Mouse (Mus musculus) common myeloid progenitor, adult 5-6 weeks (primary cell): ENCODE measurements around the gene Slc30a10. TPM values are rescaled to one million over a fixed set of nuclear protein-coding genes. Genes with fewer than 3 reads are reported as not detected.

ENCODE experiments used
- ATAC-seq: replicated peaks from 2 replicates; pipeline ENCODE4 v1.8.0; 2016; ENCODE audit warnings: low read depth, mild to moderate bottlenecking, moderate TSS enrichment, inconsistent platforms; ENCODE audit not compliant: poor library complexity, severe bottlenecking
- total RNA-seq: library from RNA; stranded (forward); fragments of 200-1000, 187-1606 nt; gene quantifications from 2 replicates; pipeline ENCODE4 v1.2.3, GENCODE M21; 2017

The Slc30a10 gene
- 0.05 and 0.18 TPM in 2 replicates for total RNA-seq

- peak; percentile 88 for ATAC-seq
Measured at GRCm38 (mm10) chr1:185454575-185454954, at the start of gene Slc30a10. Gene Slc30a10, plus strand, starts transcription at chr1:185454848.

- no peak for ATAC-seq
Measured at GRCm38 (mm10) chr1:185405921-185406320, 48.7 kb upstream of the Slc30a10 start.

GRCm38 (mm10) chr1:185409831-185410230, 44.8 kb upstream of the Slc30a10 start:
- ATAC-seq, result no peak

- no peak for ATAC-seq
Measured at GRCm38 (mm10) chr1:185418011-185418410, 36.6 kb upstream of the Slc30a10 start.

- ATAC-seq, result no peak
Measured at GRCm38 (mm10) chr1:185419805-185420204, 34.8 kb upstream of the Slc30a10 start.

GRCm38 (mm10) chr1:185420776-185421175, 33.9 kb upstream of the Slc30a10 start:
- ATAC-seq, result no peak

GRCm38 (mm10) chr1:185426583-185426982, 28.1 kb upstream of the Slc30a10 start:
- no peak for ATAC-seq

GRCm38 (mm10) chr1:185430488-185430887, 24.2 kb upstream of the Slc30a10 start:
- no peak for ATAC-seq

GRCm38 (mm10) chr1:185431245-185431997, 23.2 kb upstream of the Slc30a10 start:
- no peak for ATAC-seq

- ATAC-seq, result no peak
Measured at GRCm38 (mm10) chr1:185431998-185432317, 22.7 kb upstream of the Slc30a10 start.

- ATAC-seq, result peak; percentile 28; the same call in 1 of the 2 replicates
Measured at GRCm38 (mm10) chr1:185433112-185433511, 21.5 kb upstream of the Slc30a10 start.

GRCm38 (mm10) chr1:185438841-185439580, 15.6 kb upstream of the Slc30a10 start:
- ATAC-seq, result no peak

GRCm38 (mm10) chr1:185441703-185442472, 12.8 kb upstream of the Slc30a10 start:
- no peak for ATAC-seq

GRCm38 (mm10) chr1:185448936-185449335, 5.7 kb upstream of the Slc30a10 start:
- ATAC-seq, result no peak

- no peak for ATAC-seq
Measured at GRCm38 (mm10) chr1:185449727-185450126, 4.9 kb upstream of the Slc30a10 start.

- no peak for ATAC-seq
Measured at GRCm38 (mm10) chr1:185451077-185451476, 3.6 kb upstream of the Slc30a10 start.

- ATAC-seq, result no peak
Measured at GRCm38 (mm10) chr1:185451495-185451894, 3.2 kb upstream of the Slc30a10 start.

GRCm38 (mm10) chr1:185452461-185452860, 2.2 kb upstream of the Slc30a10 start:
- ATAC-seq, result no peak

GRCm38 (mm10) chr1:185454144-185454543, 504 bp upstream of the Slc30a10 start:
- ATAC-seq, result no peak

GRCm38 (mm10) chr1:185454955-185455701, 480 bp downstream of the Slc30a10 start:
- no peak for ATAC-seq
